Mouse (Mus musculus): ENCODE measurements around the gene Sec22b. TPM values are rescaled to one million over a fixed set of nuclear protein-coding genes. Genes with fewer than 3 reads are reported as not detected.

The Sec22b gene
- polyA plus RNA-seq (2017; shearing (Covaris generic)) = 10 to 100 TPM; 80.3 to 83.7 TPM

DNA sequence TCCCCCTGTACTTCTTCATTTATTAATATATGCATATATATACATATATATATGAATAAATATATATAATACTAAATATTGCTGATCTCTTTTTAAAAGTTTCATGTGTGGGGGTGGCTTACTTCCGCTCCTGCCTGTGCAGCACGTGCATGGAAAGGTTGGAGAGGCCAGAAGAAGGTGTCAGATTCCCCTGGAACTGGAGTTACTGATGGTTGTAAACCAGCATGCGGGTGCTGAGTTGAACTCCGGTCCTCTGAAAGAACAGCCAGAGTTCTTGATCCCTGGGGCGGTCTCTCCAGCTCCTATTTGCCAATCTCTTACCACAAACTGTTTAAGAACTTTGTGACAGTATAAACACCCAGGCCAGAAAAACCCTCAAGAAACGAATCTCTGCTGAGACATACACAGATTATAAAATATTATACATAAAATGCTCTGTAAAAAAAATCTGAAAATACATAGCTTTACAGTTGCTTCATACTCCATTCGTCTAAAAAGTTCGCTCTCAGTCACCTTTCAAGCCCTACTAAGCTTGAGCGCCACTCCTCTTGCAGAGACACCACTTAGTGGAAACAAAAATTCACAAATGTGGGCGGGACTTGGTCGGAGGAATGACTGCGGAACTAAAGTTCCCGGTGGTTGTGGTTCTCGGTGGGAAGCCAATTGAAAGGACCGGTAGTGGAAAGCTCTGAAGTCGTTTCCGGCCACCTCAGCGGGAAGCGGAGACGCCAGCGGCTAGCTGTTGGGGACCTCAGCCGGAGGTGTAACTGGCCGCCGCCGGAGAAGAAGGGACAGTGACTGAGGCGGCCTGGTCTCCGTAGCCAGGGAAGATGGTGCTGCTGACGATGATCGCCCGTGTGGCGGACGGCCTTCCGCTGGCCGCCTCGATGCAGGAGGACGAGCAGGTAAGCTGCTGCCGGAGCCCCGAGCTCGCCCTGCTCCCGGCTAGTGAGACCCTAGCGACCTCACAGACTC is at the start of gene Sec22b:
Gene Sec22b (plus strand): TSS at position 675 of the 975 bp plus-strand sequence.
- ATAC-seq = peak; percentile 97

DNA sequence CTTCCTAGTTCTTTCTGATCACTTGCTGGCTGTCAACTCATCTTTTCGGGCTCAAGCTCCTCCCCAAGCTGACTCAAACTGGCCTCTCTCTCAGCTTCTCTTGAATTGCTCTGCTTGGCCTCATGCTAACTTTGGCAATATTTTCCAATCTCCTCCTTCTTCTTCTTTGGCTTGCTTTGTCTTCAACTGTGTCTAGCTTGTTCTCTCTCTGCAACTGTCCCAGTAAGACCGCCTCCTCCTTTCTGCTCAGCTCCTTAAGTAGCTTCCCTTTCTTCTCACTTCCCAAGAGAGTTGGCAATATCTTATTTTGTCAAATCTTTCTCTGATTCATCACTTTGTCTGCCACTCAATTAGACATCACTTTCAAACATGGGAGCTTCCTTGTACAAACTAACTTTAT is 49.2 kb upstream of the Sec22b start:
- ATAC-seq = no peak

DNA sequence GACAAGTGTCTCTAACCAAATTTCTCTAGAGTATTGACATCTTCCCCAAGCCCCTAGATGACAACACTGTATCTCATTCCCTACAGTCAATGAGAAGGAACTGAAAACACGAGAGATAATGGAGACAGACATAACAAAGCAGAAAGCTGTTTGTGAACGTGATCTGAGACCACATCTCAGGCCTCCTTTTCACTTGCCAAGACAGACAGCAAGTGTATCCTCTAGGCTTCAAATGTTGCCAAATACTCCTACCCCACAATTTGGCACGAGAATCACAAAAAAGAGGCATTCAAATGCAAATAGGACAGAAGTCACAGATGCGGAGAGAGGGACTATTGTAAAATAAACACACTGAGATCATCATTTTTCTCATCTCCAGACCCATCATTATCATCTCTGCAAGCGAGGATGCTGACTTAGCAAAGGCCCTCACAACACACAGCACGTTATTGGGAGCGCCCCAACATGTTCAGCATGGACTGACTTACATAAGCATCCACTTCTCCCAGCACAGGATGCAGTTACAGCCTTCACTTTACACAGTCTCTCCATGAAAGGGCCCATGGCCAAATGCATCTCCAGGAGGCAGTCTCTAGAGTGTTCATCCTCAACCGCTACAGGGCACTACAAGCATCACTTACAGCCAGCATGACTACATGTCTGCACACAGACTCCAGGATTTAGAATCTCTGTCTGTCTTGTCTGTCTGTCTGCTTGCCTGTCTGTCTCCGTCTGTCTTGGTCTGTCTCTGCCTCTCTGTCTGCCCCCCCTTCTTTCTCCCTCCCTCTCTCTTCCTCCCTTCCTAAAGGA is 46.2 kb upstream of the Sec22b start:
- no peak for ATAC-seq

DNA sequence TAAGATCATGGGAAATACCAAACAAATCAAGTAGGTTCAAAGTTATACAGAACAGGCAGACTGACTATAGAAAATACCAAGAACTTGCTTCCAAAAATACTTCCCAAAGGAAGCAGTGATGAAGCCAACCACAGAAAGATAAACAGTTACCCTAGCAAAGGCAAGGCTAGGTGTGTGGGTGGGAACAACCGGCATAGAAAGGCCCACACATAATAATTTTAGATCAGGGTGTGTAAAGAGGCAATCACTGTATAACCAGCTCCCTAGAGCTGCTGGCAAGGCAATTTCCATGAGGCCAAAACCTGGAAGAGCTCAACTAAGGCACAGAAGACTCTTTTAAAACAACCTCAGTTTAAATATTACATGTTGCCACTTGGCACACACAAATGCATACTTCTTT is 41.6 kb upstream of the Sec22b start:
- ATAC-seq = no peak

DNA sequence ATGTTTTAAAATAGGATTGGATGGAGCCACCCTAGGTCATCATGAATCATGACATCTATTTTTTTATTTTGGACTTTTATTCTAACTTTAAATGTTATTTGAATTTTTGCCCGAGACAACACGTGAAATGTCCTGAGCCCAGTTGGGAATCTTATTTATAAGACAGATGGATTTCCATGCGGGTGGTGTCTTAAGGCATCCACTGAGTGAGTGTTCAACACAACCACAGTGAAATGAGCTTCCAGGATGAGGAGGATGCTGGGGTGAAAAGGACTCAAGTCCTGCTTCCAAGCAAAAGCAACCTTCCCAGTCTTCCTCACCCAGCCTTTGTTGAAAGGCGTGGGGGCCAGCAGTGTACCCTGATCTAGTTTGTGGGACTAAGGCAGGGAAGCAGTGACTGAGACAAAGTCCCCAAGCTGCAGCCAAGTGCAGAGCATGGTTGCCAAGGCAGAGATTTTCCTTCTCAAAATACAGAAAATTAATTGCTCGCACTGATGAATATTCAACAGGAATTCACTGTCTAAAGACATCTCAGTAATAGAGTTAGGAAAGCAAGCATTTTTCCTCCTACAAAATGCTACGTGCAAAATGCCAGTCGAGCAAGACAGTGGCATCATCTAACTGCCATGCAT is 40.1 kb upstream of the Sec22b start:
- ATAC-seq = no peak

DNA sequence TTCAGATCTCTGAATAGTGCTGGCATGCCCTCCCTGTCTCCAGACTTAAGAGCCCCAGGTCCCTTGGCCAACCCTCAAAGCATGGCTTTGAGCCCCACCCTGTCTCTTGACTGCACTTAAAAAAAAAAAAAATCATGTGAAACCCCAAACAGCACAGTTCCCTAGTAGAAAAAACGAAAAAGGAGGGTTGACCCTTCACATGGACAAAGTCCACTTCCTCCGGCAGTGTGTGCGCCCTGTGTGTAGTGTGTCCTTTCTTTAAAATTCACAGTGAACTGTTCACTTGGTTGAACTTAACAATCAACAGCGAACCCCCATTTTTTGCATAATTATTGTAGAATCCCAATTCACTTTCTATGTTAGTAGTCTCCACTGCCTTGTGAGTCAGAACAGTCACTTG is 34.3 kb upstream of the Sec22b start:
- ATAC-seq = no peak

DNA sequence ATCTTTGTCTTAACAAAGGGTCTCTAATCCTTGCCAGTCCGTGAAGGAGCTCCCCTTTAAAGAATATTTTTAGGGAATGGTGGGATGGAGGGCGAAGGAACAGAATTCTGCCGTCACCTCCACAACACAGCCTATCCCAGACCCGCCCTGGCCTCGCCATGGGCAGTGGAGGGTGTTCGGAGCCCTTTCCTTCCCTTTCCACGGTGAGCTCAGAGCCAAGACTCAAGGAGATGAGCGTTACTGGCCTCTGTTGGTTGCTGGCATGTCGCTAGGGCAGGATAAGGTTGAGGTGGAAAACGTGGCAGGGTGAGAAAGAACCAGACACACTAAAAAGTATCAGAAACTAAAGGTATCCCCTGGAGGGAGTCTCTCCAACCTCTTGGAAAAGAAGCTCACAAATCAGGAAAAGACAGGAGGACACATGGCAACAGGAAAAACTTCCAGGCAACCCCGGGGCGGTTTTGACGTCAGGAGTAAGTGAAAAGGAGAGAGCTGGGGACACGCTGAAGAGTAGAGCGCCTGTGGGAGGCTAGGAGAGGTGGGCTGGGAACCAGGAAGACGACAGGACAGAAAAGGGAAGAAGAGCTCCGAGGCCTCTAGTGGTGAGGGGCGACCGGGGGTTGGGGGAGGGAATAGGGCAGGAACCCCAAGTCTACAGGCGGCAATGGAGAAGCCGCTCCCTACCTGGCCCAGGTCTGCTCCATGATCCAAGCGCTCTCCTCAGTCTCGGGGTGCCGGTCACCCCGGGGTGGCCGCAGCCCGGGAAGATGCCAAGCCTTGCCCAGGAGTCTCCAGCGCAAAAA is 33.6 kb upstream of the Sec22b start:
- no peak for ATAC-seq

DNA sequence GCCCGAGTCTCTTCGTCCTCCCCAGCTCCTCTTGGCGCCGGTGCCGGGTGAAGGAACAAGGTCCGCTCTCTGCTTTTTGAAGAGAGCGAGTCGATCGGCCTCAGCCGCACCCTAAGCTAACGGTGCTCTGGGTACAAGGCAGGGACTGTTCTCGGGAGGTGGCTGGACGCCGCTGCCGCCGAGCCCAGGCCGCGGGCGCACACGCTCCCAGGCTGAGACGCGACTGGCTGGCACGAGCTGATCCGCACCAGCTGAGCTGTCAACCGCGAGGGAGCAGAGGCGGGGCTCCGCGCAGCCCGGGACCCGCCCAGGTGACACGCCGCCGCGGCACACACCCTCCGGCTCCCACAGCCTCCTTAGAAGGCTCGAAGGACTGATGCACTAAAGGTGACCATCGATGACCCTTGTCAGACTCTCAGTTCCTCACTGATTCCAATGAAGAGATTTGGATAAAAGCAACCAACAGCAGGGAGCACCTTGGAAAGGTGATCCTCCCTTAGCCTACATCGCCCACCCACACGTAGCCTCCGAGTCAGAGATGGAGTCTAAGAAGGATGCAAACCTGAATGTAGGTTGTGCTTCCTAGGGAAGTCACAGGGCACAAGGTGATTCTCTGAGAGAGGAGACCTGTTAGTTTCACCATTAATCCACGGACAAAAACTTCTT is 32.8 kb upstream of the Sec22b start:
- peak; percentile 77 for ATAC-seq

DNA sequence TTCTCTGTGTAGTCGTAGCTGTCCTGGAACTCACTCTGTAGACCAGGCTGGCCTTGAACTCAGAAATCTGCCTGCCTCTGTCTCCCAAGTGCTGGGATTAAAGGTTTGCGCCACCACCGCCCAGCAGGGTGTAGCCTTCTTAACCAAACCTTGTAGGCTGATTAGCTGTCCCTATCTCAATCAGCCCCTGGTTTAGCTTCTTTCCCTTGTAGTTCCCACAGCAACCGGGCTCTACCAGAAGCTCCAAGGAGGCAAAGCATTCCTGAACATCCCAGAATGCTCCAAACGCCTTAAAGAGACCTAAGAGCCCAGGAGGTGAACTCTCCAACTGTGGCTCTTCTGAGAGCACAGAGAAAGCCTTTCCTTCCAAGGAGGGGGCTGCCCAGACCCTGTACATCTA is 32.3 kb upstream of the Sec22b start:
- ATAC-seq = no peak

DNA sequence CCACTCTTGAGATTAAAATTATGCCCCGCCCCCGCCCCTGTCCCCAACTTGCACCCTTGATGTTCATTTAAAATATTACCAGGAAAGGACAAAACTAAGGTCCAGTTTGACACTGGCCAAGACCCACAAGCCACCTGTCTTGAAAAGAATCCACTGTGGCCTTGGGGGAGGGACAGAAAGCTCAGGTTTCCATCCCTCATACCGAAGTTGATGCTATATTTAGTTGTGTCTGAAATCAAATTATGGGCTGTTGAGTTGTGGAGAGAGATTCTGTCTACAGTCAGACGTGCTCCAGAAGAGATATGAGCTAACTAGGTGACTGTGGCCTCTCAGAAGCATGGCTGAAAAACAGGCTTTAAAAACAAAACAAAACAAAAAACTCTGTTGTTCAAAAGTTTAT is 31.3 kb upstream of the Sec22b start:
- ATAC-seq = no peak

DNA sequence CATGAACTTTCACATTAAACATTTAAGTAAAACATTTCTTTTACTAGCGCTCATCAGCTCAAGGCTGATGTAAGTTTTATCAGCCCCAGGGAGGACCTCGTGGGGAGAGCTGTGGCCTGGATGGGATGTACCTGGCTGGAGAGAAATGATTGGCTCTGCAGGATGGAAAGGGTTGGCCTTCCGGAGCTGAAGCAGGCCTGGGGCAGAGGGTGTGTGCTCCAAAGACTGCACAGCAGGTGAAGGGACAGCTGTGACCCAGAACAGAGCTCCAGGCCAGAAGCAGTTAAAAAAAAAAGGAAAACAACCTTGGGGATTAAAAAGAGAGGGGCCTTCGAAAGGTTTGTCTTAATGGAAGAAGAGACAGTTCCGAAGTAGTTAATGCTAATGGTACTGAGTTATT is 26.2 kb upstream of the Sec22b start:
- no peak for ATAC-seq

DNA sequence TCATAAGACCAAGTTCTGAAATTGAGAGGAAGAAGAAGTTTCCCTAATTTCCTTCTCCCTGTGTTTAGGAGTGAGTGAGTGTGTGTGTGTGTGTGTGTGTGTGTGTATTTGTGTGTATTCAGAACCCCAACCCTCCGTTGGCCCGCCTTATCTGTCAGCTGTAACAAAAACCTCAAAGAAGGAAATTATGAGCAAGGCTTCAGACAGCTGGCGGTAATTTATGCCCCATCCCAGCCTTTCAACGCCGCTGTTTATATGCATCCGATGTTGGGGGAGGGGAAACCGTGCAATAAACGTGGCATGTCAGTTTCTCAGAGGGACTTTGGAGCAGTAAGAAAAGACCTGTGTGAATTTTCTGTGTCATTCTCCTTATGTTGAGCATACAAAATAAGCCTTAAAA is 24.7 kb upstream of the Sec22b start:
- ATAC-seq = no peak

DNA sequence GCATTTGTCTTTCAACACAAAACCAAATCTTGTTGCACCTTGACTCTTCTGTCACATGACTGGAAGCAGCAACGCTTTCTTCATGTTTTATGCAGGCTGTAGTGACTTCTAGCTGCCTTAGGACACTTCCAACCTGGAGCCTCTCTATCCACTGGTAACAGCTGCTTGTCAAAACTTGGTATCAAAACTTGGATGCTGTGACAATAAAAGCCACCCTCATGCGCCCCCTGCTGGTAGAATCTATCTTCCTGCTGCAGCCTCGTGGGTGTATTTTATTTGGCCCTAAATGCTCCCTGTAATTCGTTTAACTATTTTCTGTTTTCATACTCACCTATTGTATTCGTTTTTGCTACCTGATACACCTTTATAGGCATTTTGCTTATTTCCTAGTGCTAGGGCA is 21.8 kb upstream of the Sec22b start:
- peak; percentile 62 for ATAC-seq

DNA sequence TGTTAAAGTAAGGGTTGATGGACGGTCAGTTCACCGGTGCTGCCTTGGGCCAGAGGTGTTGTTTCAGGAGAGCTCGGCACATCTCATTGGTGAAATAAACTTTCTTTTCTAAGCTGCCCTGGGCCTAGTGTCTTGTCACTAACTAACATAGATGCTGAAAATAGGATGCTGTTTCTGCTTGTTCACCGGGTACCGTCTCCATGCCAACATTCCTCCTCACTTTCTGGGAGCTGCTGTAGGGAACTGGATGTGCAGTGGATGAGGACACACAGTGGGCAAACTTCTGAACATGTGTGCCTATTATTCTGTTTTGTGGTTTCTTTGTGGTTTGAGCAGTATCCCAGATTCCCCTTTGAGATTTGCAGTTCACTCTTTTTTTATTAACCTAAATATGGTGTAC is 19.4 kb upstream of the Sec22b start:
- no peak for ATAC-seq

DNA sequence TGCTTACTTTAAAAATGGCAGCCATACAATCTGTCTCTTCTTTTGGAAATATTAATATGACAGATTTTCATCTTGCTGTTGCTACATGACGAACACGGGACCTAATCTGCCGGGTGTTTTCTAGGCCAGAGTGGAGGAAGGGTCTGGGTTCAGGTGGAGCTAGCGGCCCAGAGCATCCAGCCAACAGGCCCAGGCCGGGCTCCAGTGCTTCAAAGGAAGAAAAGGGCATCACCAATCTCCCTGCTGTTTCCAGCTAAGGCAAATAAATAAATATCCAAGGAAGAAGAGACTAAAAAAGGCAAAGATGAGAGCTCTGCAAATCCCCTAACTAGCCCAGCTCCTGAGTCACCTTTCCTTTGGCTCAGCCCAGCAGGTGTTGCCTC is 13.2 kb upstream of the Sec22b start:
- no peak for ATAC-seq

DNA sequence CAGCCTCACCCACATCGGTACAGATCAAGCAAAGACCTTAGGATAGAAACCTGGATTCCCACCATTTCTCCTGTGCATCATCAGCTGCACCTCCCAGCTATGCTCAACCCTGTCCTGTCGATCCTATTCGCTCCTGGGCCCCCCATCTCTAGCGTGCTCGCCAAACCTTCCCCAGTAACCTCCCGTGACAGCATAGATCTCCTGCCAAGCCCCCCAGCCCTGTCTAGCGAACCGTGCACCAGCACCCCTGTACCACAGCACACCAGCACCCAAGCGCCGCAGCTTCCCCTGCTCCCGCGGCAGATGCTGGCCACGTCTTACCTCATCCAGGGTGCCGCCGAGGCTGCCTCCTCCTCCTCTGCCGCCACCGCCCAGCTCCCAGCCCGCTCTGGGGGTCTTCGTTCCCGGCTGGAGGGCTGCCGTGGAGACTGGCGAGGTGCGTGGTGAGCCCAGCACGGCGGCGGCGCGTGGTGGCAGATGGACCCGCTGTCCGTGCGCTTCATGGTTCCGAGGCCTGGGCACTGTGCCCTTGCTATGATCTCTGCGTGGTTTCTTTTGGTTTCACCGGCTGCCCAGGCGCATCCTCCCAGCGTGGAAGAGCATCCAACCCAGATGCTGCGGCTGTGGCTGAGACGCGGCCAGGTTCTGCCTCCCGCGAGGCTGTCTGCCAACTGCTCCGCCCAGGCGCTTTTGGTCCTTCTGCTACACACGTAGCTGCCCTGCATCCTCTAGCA is 12.7 kb upstream of the Sec22b start, which contains the start of gene Pde4dip:
Gene Pde4dip (minus strand): TSS at position 540 of the 734 bp plus-strand sequence.
- ATAC-seq = no peak

DNA sequence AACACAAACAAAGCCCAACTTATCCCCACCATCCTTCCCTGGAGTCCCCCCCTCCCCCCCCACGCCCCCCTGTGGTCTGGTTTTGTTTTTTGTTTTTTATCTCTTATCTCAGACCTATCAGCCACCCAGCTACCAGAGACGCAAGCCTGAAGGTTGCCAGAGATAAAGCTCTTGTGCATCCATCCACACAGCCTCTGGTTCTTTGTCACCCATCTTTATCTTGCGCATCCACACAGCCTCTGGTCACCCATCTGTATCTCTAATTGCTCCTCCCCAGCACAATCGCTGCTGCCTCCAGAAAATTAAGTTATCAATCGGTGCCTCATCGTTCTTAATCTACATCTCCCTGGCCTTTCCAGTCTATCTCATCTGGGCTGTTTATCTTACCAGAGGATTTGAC is 10.8 kb upstream of the Sec22b start:
- no peak for ATAC-seq

DNA sequence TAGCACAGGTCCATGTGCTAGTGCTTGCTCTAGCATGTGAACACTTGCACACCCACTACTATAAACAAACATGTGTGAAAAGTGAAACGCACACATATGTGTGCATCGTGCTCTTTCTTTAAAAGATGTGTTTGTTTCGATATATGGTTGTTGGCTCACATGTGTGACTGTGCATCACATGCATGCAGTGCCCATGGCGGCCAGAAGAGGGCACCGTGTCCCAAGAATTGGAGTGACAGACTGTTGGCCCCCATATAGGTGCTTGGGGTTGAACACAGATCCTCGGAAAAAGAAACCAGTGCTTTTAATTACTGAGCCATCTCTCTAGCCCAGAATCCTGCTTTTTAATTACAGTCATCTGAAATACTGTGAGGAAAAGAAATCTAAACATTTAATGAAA is 6.3 kb upstream of the Sec22b start:
- ATAC-seq = no peak

DNA sequence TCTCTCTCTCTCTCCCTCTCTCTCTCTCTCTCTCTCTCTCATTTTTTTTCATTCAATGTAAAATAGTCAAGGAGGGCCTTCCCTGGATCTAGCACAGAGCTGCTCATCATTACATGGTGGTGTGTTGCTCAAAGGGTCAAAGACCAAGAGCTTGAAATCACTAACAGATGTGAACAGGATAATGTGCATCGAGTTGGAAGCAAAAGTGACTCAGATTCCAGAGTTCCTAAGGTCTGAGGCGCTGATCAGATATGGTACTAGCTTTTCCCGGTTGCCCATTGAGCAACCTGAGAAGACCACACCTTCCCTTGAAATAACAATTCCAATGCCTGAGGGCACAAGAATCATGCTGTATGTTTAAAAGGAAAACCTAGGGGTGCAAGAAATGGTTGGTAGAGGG is 2.6 kb upstream of the Sec22b start:
- ATAC-seq = no peak

DNA sequence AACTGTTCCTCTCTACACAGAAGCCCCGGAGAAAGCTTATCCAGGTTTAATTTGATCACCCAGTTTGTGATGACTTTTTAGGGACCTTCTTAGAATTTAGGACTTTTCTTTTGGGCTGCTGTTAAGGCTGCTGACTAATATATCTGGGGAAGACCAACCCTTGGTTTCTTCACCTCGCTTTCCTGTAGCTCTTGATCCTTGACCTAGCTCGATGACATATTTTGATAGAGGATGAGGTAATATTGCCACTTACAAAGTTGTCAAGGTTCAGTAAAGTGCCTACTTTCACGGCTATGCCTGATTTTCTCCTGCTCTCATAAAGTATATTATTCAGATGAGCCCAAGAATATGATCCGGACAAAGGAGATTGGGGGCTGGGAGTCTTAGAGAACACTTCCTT is 596 bp downstream of the Sec22b start:
- ATAC-seq = no peak

DNA sequence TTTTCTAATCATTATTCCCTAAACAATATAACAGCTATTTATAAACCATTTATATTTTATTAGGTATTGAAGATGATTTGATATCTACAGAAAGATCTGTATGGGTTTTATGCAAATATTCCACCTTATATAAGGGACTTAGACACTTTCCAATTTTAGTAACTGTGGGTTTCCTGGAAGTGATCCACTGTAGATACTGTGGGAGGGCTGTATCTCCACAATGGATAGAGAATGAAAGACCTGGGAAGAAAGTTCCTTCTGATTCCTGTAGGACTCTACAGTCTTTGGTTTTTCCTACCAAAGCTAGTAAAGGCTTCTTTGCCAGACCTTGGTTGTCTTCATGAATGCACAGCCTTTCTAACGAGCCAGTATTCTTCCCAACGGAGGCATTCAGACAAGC is 8.7 kb downstream of the Sec22b start:
- no peak for ATAC-seq
